Mouse (Mus musculus) mature B cell (primary cell): Measurements from ENCODE around the gene Exoc7.

Source experiments
- in situ Hi-C: fragments of 300-500 bp; cut with MboI; formaldehyde crosslinking; loops from 2 replicates; pipeline ENCODE4 v1.14.3; 2019

Exoc7 gene

GRCm38 (mm10) chr11:116307019-116307725 is at the start of gene Exoc7:
Exoc7 (minus strand) TSS chr11:116307233.
- in situ Hi-C loops = no loop called here

- in situ Hi-C loops = no loop called here
Measured at GRCm38 (mm10) chr11:116354521-116354920, 47.5 kb upstream of the Exoc7 start.

GRCm38 (mm10) chr11:116353535-116353934 is 46.5 kb upstream of the Exoc7 start:
- in situ Hi-C loops = no loop called here

GRCm38 (mm10) chr11:116351294-116351693 is 44.3 kb upstream of the Exoc7 start:
- in situ Hi-C loops = no loop called here

- in situ Hi-C loops = no loop called here
Measured at GRCm38 (mm10) chr11:116347955-116348354, 40.9 kb upstream of the Exoc7 start.

GRCm38 (mm10) chr11:116347012-116347411 is 40.0 kb upstream of the Exoc7 start:
- in situ Hi-C loops = no loop called here

- in situ Hi-C loops = no loop called here
Measured at GRCm38 (mm10) chr11:116342069-116342791, 35.2 kb upstream of the Exoc7 start.

- in situ Hi-C loops = no loop called here
Measured at GRCm38 (mm10) chr11:116337531-116337930, 30.5 kb upstream of the Exoc7 start.

- in situ Hi-C loops = no loop called here
Measured at GRCm38 (mm10) chr11:116337000-116337399, 30.0 kb upstream of the Exoc7 start.

GRCm38 (mm10) chr11:116336393-116336792 is 29.4 kb upstream of the Exoc7 start:
- in situ Hi-C loops = no loop called here

GRCm38 (mm10) chr11:116335244-116336036 is 28.4 kb upstream of the Exoc7 start, which contains the start of gene Foxj1:
Foxj1 (minus strand) TSS chr11:116335399.
- in situ Hi-C loops = no loop called here

GRCm38 (mm10) chr11:116334417-116334782 is 27.4 kb upstream of the Exoc7 start:
- in situ Hi-C loops = no loop called here

GRCm38 (mm10) chr11:116333526-116334416 is 26.7 kb upstream of the Exoc7 start:
- in situ Hi-C loops = no loop called here

- in situ Hi-C loops = no loop called here
Measured at GRCm38 (mm10) chr11:116332983-116333270, 25.9 kb upstream of the Exoc7 start.

GRCm38 (mm10) chr11:116332232-116332982 is 25.4 kb upstream of the Exoc7 start:
- in situ Hi-C loops = no loop called here

- in situ Hi-C loops = no loop called here
Measured at GRCm38 (mm10) chr11:116330211-116330518, 23.1 kb upstream of the Exoc7 start.

- in situ Hi-C loops = no loop called here
Measured at GRCm38 (mm10) chr11:116329314-116330210, 22.5 kb upstream of the Exoc7 start.

- in situ Hi-C loops = no loop called here
Measured at GRCm38 (mm10) chr11:116326963-116327603, 20.1 kb upstream of the Exoc7 start.
